Mouse (Mus musculus) heart, postnatal 0 days (tissue): ENCODE data around the gene Ctsh. TPM values are rescaled to one million over a fixed set of nuclear protein-coding genes. Genes with fewer than 3 reads are reported as not detected.
A peak's percentile ranks its signal among the peaks of the same experiment; 100 is the strongest.

Source experiments
- ATAC-seq: fragments of 200-750 bp; cut with Nextera tagmentation; 2 replicates; pipeline ENCODE4 v1.8.0; 2017; ENCODE audit warnings: low read depth, moderate number of reproducible peaks, moderate library complexity; ENCODE audit not compliant: insufficient read depth
- DNase-seq: peaks from one replicate; pipeline ENCODE4 v3.0.0-alpha.2; 2016; ENCODE audit warnings: low spot score
- H3K27ac ChIP-seq: fragments of 300-500 bp; sonication (generic); 2 replicates; pipeline ENCODE4 v1.5.1; 2014; ENCODE audit warnings: low read depth, mild to moderate bottlenecking
- H3K27me3 ChIP-seq: fragments of 300-500 bp; sonication (generic); 2 replicates; pipeline ENCODE4 v1.6.1; 2014; ENCODE audit warnings: low read length, mixed read lengths; ENCODE audit not compliant: control insufficient read depth, insufficient read depth
- H3K36me3 ChIP-seq: fragments of 300-500 bp; sonication (generic); replicated peaks from 2 replicates; pipeline ENCODE4 v1.6.1; 2014; ENCODE audit warnings: low read length, mixed read lengths; ENCODE audit not compliant: control insufficient read depth, insufficient read depth
- H3K4me1 ChIP-seq: fragments of 300-500 bp; sonication (generic); 2 replicates; pipeline ENCODE4 v1.6.1; 2014; ENCODE audit warnings: antibody characterized with exemption; ENCODE audit not compliant: control insufficient read depth, insufficient read depth
- H3K4me2 ChIP-seq: fragments of 300-500 bp; sonication (generic); 2 replicates; pipeline ENCODE4 v1.6.1; 2014; ENCODE audit warnings: low read depth, mild to moderate bottlenecking, low read length, moderate library complexity
- H3K4me3 ChIP-seq: fragments of 300-500 bp; sonication (generic); 2 replicates; pipeline ENCODE4 v1.5.1; 2014; ENCODE audit warnings: low read depth, low read length
- H3K9ac ChIP-seq: fragments of 300-500 bp; sonication (generic); replicated peaks from 2 replicates; pipeline ENCODE4 v1.6.1; 2014; ENCODE audit warnings: low read depth, low read length, mixed read lengths
- H3K9me3 ChIP-seq: fragments of 300-500 bp; sonication (generic); replicated peaks from 2 replicates; pipeline ENCODE4 v1.6.1; 2016; ENCODE audit warnings: low read length; ENCODE audit not compliant: control insufficient read depth
- CTCF ChIP-seq: IDR thresholded peaks from 2 replicates; pipeline ENCODE4 v1.5.1; 2016; ENCODE audit warnings: antibody characterized with exemption, control low read depth, low read depth
- EP300 ChIP-seq: IDR thresholded peaks from 2 replicates; pipeline ENCODE4 v1.6.1; 2016; ENCODE audit warnings: antibody characterized with exemption, low read depth
- WGBS: fragments of 180-500 bp; shearing (Covaris S2); extraction: QIAGEN DNeasy Blood & Tissue Kit; methylation state at CpG from one replicate; pipeline ENCODE4 v1.1.7; 2014; 5-methylcytosine and 5-hydroxymethylcytosine counted together
- polyA plus RNA-seq: library from polyadenylated mRNA; unstranded; fragments of >200 nt; fragmentation: Nextera tagmentation; extraction: Ambion mirVana; gene quantifications from 2 replicates; pipeline ENCODE4 v1.2.1, GENCODE M21; 2015
- total RNA-seq: library from RNA; depleted of rRNA; stranded (reverse); fragments of >200 nt; gene quantifications from 2 replicates; pipeline ENCODE4 v1.2.3, GENCODE M21; 2014; ENCODE audit warnings: low replicate concordance; rRNA removed

Gene Ctsh
- total RNA-seq (63.6 and 151 TPM in 2 replicates), polyA plus RNA-seq (78.8 and 85.5 TPM in 2 replicates)

DNA sequence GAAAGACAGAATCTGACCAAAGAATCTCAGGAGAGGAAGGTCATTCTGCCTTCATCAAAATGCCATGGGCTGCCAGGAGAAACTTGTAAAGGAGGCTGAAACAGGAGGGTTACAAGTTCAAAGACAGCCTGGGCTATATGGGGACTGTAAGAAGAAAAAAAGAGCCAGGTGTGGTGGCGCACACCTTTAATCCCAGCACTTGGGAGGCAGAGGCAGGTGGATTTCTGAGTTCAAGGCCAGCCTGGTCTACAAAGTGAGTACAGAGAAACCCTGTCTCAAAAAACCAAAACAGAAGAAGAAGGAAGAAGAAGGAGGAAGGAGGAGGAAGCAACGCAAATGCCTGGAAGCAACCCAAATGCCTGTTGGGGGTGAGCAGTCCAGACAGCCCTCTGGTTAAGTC is at the start of gene Ctsh:
TSS of gene Ctsh (plus strand) at position 301 of the 400 bp plus-strand sequence.
- Histone ChIP-seq H3K4me3 (peak within 1 kb of the TSS; percentile 64), H3K9ac (peak within 1 kb of the TSS; percentile 63), H3K36me3 (no peaks in the 10 kb centered on the region), H3K27ac (peak within 1 kb of the TSS; percentile 60), H3K27me3 (no peaks in the 10 kb centered on the region), H3K9me3 (no peaks in the 10 kb centered on the region), H3K4me1 (no peaks in the 10 kb centered on the region), H3K4me2 (peak within 1 kb of the TSS; percentile 85)
- no peak for ATAC-seq
- 63% methylated on average over 2 of the region's 2 CpGs for WGBS
- TF ChIP-seq CTCF (no peak), EP300 (no peak)
- no peak for DNase-seq

DNA sequence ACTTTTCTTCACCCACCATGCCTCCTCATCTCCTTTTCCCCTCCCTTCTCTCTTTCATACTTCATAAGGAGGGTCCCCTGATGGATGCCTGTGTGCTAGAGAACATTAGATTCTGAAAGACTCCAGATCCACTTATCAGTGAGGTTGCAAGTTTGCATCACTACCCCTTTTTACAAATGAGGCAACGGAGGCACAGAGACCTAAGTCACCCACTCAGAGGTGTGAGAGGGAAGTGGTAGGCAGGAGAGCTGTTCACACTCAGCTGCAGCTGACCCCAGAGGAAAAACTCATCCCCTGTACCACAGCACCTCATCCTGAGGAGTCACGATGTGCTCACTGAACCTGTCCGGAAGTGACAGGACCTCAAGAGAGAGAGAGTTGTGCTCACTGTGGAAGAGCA is 47.5 kb upstream of the Ctsh start:
- Histone ChIP-seq H3K36me3 (no peaks in the 10 kb centered on the region), H3K4me1 (no peaks in the 10 kb centered on the region), H3K4me3 (no peak overlapping the region), H3K9me3 (no peaks in the 10 kb centered on the region), H3K9ac (no peak overlapping the region), H3K4me2 (no peak overlapping the region), H3K27me3 (no peaks in the 10 kb centered on the region), H3K27ac (no peak overlapping the region)
- 78% methylated on average over 3 of the region's 3 CpGs for WGBS
- ATAC-seq, result no peak
- no peak for TF ChIP-seq EP300
- TF ChIP-seq CTCF, result no peak
- no peak for DNase-seq

DNA sequence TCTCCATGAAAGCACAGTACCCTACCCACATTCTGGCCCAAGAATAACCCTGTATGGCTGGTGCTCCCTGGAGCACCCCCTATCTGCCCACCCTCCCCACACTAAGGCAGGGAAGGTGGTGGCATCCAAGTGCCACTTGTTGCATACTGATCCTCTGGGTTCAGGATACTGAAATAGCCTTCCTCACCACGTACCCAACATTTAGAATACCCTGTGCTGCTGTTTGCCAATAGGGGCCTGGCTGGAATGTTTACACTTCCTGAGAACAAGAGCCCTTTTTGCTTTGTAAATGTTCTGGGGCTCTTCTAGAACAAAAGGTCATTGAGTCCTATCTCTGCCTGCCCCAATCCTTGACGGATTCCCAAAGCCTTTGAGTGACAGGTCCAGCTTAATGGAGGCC is 46.9 kb upstream of the Ctsh start:
- Histone ChIP-seq H3K36me3 (no peaks in the 10 kb centered on the region), H3K4me1 (no peaks in the 10 kb centered on the region), H3K9ac (no peak overlapping the region), H3K27me3 (no peaks in the 10 kb centered on the region), H3K4me3 (no peak overlapping the region), H3K9me3 (no peaks in the 10 kb centered on the region), H3K4me2 (no peak overlapping the region), H3K27ac (no peak overlapping the region)
- WGBS, result 20% methylated on average over 2 of the region's 2 CpGs
- DNase-seq (no peak), ATAC-seq (no peak)
- TF ChIP-seq EP300 (no peak), CTCF (no peak)

DNA sequence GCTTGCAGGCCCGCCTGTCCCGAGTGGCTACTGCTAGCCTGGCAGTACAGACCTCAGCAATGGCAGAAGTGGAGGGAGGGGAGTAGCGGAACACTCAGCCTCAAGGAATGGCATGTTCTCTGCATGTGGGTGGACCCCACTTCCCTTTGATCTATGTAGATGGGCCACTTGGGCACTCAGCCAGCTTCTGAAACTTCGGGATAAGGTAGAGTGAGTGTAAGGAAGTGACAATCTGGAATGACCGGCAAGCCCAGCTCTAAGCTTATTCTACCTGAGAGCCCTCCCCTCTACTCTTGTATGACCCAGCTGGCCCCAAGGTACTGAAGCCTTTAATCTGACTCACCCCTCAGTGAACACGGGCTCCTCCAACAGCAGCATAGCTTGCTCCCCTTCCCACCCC is 45.8 kb upstream of the Ctsh start:
- no peak overlapping the region for H3K27ac ChIP-seq

DNA sequence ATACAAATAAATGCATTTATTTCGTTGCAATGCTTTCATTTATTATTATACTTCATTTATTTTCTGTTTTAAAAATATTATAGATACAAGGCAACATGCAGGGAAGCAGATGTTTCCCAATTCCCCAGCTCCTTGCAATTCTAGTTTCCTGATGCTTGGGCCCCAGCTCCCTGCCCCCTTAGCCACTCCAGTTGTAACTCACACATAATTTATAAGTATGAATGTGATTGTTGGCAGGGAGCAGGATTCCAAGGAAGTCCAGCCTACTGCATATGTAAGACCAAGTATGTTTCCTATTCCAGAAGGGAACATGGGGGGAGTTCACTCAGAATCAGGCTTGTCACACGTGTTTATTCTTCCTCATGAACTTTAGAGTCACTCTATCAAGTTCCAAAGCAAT is 42.1 kb upstream of the Ctsh start:
- H3K27me3 ChIP-seq, result no peaks in the 10 kb centered on the region

More for the DNA sequence above, 45.8 kb upstream of the Ctsh start:
- DNase-seq (no peak), ATAC-seq (no peak; the same call in 1 of the 2 replicates)
- H3K9ac ChIP-seq, result no peak overlapping the region
- H3K9me3 ChIP-seq, result no peaks in the 10 kb centered on the region
- H3K4me1 ChIP-seq, result no peaks in the 10 kb centered on the region
- H3K4me3 ChIP-seq, result no peak overlapping the region
- no peak for TF ChIP-seq CTCF
- TF ChIP-seq EP300, result no peak
- no peaks in the 10 kb centered on the region for H3K27me3 ChIP-seq
- H3K36me3 ChIP-seq, result no peaks in the 10 kb centered on the region
- H3K4me2 ChIP-seq, result no peak overlapping the region
- WGBS, result 50% methylated on average over 6 of the region's 6 CpGs

DNA sequence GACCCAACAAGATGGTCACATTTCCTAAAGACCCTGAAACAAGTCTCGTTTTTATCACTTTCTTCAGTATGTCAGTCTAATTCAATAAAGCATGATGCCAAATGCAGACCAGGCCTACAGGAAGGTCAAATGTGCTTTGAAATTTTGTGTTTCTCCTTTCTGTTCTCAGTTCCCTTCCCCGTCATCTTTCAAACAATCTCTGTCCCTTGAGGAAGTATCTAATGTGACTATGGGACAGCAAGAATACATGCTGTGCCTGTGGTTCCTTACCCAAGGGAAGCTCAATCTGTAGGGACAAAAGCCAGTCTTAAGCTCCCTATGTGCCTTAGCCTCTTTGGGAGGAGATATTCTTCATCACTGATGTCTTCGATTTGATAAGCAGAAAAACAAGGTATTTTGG is 39.3 kb upstream of the Ctsh start:
- Histone ChIP-seq H3K4me2 (no peak overlapping the region), H3K4me1 (no peaks in the 10 kb centered on the region), H3K36me3 (no peaks in the 10 kb centered on the region), H3K9ac (no peak overlapping the region), H3K9me3 (no peaks in the 10 kb centered on the region), H3K27me3 (no peaks in the 10 kb centered on the region), H3K27ac (no peak overlapping the region), H3K4me3 (no peak overlapping the region)
- ATAC-seq (no peak), DNase-seq (no peak)
- no peak for TF ChIP-seq CTCF
- WGBS, result 74% methylated on average over 3 of the region's 3 CpGs

More for the DNA sequence above, 42.1 kb upstream of the Ctsh start:
- 53% methylated on average over 2 of the region's 2 CpGs for WGBS
- Histone ChIP-seq H3K4me2 (no peak overlapping the region), H3K9ac (no peak overlapping the region), H3K4me3 (no peak overlapping the region), H3K36me3 (no peaks in the 10 kb centered on the region), H3K27ac (no peak overlapping the region), H3K9me3 (no peaks in the 10 kb centered on the region), H3K4me1 (no peaks in the 10 kb centered on the region)
- ATAC-seq (no peak), DNase-seq (no peak)
- TF ChIP-seq EP300 (no peak), CTCF (no peak)
